Comparison of ENCODE assay signal across 13 mouse cellular contexts in the genomic region with DNA sequence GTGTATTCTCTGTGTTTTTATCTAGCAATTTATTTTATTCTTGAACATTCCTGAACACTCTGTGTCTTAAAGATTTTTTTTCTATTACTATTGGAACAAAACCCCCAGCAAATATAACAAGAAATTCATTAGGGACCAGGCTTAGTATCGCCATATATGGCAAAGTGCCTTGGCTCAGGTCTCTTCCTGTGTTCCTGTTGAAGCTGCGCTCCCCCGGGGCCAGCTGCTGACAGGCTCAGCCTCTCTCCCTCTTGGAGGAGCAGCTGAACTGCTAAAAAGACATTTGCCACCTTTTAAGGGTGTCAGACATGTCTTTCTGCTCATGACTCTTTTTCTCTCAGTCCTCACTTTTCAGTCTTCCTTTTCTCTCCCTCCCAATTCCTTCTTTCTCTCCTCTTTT.
DNase-seq lines count a peak whose midpoint lies in the region; ATAC-seq and TF ChIP-seq lines count a peak whose summit lies in the region.
"Had no signal": no experiment of that assay in that cellular context is flagged by ENCODE, and none has a peak within 500 bp of the region (broad histone marks: within the 10 kb centered on the region; RNA-seq: fewer than 3 reads in every experiment).

No protein-coding gene starts in this region.

- H3K36me3 ChIP-seq in kidney, embryonic 14.5 days (ENCODE audit: control insufficient read depth, insufficient read depth, low read length) = no peaks in the 10 kb centered on the region
- H3K36me3 ChIP-seq in forebrain, embryonic 16.5 days (ENCODE audit: control insufficient read depth, insufficient read depth) = no peaks in the 10 kb centered on the region
- H3K36me3 ChIP-seq: embryonic facial prominence, embryonic 13.5 days; liver, embryonic 15.5 days had no signal

- H3K27me3 ChIP-seq in kidney, embryonic 14.5 days (ENCODE audit: control insufficient read depth, insufficient read depth, low read length) = no peaks in the 10 kb centered on the region
- H3K27me3 ChIP-seq in forebrain, embryonic 16.5 days (replicated peaks; ENCODE audit: control insufficient read depth, insufficient read depth, low read length) = no peaks in the 10 kb centered on the region
- H3K27me3 ChIP-seq: embryonic facial prominence, embryonic 13.5 days; liver, embryonic 15.5 days had no signal

- peak; percentile 44 for DNase-seq in gastrocnemius, adult 2 months
- DNase-seq in gastrocnemius, postnatal 10 days = no peak
- DNase-seq in kidney, postnatal 36 days = peak; percentile 48 to 49
- peak; percentile 57 for DNase-seq in brain, adult 2 months (ENCODE audit: low read depth, low spot score)
- DNase-seq in adipocyte (ENCODE audit: low spot score) (no peak), liver (no peak)
- DNase-seq: cerebellum, adult 18-20 months; kidney, postnatal 4 days had no signal

- H3K4me3 ChIP-seq in gastrocnemius, adult 2 months = no peak overlapping the region
- no peak overlapping the region for H3K4me3 ChIP-seq in kidney, embryonic 14.5 days (ENCODE audit: low read length)
- no peak overlapping the region for H3K4me3 ChIP-seq in forebrain, embryonic 16.5 days (replicated peaks; ENCODE audit: low read length)
- H3K4me3 ChIP-seq: embryonic facial prominence, embryonic 13.5 days; liver, embryonic 15.5 days had no signal

- no peak overlapping the region for H3K9ac ChIP-seq in kidney, embryonic 14.5 days (ENCODE audit: low read depth, low read length)
- H3K9ac ChIP-seq in forebrain, embryonic 16.5 days (replicated peaks; ENCODE audit: low read depth, low read length) = no peak overlapping the region
- H3K9ac ChIP-seq: embryonic facial prominence, embryonic 13.5 days; liver, embryonic 15.5 days had no signal

- no peaks in the 10 kb centered on the region for H3K4me1 ChIP-seq in kidney, embryonic 14.5 days (ENCODE audit: control insufficient read depth, insufficient read depth, low read length)
- peaks cover 12% of the 10 kb centered on the region for H3K4me1 ChIP-seq in forebrain, embryonic 16.5 days (replicated peaks; ENCODE audit: control insufficient read depth, insufficient read depth, low read length)
- H3K4me1 ChIP-seq: liver, embryonic 15.5 days had no signal

- intact Hi-C loops in gastrocnemius, adult 2 months (cut with DNase I) = no loop called here

- H3K4me2 ChIP-seq in kidney, embryonic 14.5 days (replicated peaks; ENCODE audit: low read depth, low read length) = no peak overlapping the region
- H3K4me2 ChIP-seq in forebrain, embryonic 16.5 days (ENCODE audit: low read length) = no peak overlapping the region
- H3K4me2 ChIP-seq: embryonic facial prominence, embryonic 13.5 days; liver, embryonic 15.5 days had no signal

- H3K27ac ChIP-seq in gastrocnemius, adult 2 months = peak overlapping the region; percentile 70
- H3K27ac ChIP-seq in kidney, embryonic 14.5 days (ENCODE audit: low read depth, low read length) = no peak overlapping the region
- no peak overlapping the region for H3K27ac ChIP-seq in forebrain, embryonic 16.5 days (ENCODE audit: low read length)
- H3K27ac ChIP-seq: embryonic facial prominence, embryonic 13.5 days; liver, embryonic 15.5 days had no signal

- 34% methylated on average over 3 of the region's 3 CpGs for WGBS in kidney, embryonic 14.5 days
- 36% methylated on average over 3 of the region's 3 CpGs for WGBS in forebrain, embryonic 16.5 days

- TF ChIP-seq CTCF in gastrocnemius, adult 2 months (IDR thresholded peaks at IDR 0.05) = no peak

- no peaks in the 10 kb centered on the region for H3K9me3 ChIP-seq in kidney, embryonic 14.5 days (ENCODE audit: control insufficient read depth, low read length)
- no peaks in the 10 kb centered on the region for H3K9me3 ChIP-seq in forebrain, embryonic 16.5 days (ENCODE audit: control insufficient read depth, low read length)
- H3K9me3 ChIP-seq: embryonic facial prominence, embryonic 13.5 days; liver, embryonic 15.5 days had no signal

- no peak for ATAC-seq in kidney, embryonic 14.5 days (ENCODE audit: low FRiP score, low TSS enrichment)
- ATAC-seq in forebrain, embryonic 16.5 days = peak; percentile 89
- ATAC-seq: CD4-positive, CD25-positive, alpha-beta regulatory T cell, adult 4 months had no signal

Comparison
In these comparisons a context has a peak if more than half of its experiments do, and no peak if none do; other contexts are left out.
1. DNase-seq: peak in gastrocnemius, adult 2 months (single experiment), kidney, postnatal 36 days (2 of 2) and brain, adult 2 months (single experiment); none in gastrocnemius, postnatal 10 days (single experiment), adipocyte (single experiment) and liver (single experiment).